Mouse (Mus musculus): ENCODE results near the gene Cdc27.
A peak's percentile ranks its signal among the peaks of the same experiment; 100 is the strongest.
"Not testable (repeated sequence)": the region's sequence is repeated elsewhere in the genome, so short reads cannot be mapped to it uniquely, and the experiment has no call there.

The Cdc27 gene

DNA sequence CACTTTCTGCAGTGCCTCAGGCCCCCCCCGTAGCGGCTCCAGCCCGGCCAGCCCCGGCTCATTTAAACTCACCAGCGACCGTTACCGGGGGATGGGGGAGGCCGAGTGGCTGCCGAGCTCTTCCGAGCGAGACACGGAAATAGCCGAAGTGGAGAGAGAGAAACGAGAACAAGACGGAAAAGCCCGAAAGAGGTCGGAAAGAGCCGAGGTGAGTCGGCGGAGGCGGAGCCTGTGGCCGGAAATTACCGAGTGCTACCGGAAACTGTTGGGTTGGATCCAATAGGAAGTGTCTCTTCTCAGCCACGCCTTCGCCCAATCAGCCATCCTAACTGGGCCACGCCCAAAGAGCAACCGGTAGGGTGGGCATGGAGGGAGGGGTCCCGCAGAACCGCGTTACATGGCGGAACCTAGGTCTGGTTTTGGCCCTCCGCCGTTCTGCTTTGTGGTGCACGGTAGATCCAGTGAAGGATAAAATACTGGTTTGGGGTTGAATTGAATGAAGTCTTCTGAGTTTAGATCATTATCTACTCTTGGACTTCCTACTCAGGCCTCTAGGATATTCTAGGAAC, at the start of gene Cdc27, which contains the start of gene Myl4:
Gene Cdc27 (minus strand): TSS at position 215 of the 569 bp plus-strand sequence.
Gene Myl4 (plus strand): TSS at position 258 of the 569 bp plus-strand sequence.
- DNase-seq = peak; percentile 97

DNA sequence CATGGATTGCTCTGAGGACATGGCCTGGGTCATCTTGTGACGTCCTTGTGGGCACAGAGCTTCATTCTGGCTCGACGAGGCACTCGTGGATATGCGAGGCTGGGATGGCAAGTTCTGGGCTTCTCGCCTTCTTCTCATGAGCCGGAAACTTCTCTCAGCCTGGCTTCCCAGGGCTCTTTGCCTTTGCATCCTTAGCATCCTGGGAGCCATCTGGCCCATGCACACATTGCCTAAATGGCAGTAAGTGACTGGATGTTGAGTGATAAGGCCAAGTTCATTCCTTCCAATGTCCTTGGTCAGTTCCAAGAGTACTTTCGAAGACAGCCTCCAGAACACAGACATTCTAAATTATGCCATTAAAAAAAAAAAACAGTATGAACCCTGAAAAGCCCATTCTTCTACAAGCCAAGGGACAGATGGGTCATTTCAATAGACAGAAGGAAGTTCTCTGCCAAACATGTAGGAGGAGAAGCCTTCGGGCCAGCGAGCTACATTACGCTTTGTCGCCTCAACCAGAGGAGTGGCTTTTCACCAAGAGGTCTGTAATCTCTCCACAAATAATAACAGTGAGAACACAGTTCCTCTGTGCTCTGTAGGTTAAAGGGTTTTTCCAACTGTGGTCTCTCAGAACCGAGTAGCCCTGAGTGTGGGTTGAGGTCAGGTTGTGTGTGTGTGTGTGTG, 49.0 kb upstream of the Cdc27 start:
- no peak for DNase-seq

DNA sequence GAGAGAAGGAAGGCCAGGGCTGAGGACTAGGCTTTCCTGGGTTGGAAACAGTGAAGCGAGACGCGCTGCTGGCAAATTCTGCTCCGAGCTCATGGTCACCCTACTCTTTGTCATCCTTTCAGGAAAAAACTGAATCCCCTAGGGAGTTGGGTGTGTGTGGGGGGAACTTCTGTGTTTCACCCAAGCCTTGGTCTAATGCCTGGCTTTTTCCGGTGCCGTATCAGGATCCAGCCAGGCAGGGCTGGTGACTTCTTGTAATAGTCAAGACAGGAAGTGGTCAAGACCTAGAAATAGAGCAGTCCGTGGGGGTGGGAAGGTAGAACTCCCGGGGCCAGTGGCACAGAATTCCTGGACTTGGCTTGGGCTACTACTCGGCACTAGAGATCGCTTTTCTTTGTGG, 45.9 kb upstream of the Cdc27 start:
- DNase-seq = peak; percentile 41

DNA sequence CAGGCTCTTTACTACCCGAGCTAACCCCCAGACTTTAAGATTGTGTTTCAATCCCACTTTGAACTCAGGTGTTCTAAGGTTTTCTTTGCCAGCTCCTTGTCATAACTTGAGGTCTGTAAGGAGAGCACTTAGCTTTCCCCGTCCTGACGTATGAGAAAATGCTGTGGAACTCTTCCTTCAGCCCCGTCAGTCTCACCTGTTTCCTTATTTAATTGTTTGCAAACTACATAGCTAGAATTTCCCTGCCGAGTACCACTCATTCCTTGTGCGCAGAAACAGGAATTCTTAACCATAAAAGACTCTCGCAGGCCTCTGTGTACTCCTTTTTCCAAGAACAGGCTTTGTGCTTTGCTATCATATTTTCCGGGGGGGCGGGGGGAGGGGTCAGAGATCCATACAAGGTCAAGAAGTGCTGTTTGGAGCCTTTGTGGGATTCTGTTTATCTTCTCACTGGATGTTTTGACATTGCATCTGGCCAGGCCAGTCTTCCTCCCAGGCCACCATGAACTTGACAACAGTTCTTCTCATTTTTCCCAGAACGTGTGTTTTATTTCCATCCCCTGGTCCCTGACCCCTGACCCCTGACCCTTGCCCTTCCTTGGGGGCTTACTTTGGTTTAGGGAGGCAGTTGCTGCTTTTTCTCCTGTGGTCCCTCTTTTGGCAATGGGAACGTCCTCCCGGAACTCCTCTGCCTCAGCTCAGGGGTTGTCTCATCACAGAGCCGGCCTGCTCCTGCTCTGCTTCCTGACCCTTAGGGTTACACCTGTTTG, 41.8 kb upstream of the Cdc27 start:
- DNase-seq = peak; percentile 46

DNA sequence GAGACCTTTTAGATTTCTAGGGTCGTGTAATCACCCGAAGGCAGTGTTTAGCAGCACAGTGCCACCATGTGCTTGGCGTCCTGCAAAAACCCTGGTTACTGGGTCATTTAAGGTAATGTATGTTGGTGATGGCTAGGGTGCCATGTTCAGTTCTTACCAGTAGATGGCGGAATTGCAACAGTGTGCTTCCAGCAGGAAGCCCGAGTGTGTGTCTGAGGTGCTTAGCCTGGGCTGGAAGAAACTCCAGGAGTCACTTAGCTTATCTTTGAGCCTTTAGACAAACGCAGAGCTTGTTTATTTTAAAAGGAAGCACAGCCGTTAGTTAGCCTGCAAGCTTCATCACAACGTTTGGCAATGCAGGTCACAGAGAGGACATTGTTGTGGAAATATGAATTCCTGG, 39.7 kb upstream of the Cdc27 start:
- peak; percentile 93 for DNase-seq

DNA sequence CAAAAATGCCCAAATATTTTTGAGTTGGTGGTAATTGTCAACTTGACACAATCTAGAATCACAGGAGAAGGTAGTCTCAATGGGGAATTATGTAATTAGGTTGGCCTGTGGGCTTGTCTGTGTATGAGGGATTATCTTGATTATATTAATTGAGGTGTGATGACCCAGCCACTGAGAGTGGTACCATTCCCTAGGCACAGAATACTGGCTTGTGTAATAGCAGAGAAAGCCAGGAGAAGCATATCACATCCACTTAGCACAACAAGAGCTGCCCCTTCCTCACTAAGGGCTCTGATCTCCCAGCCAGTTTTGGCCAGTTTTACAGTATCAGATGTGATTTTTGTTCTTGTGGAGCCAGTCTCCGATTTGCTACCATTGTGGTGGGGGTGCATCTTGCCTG, 39.1 kb upstream of the Cdc27 start:
- DNase-seq = no peak

DNA sequence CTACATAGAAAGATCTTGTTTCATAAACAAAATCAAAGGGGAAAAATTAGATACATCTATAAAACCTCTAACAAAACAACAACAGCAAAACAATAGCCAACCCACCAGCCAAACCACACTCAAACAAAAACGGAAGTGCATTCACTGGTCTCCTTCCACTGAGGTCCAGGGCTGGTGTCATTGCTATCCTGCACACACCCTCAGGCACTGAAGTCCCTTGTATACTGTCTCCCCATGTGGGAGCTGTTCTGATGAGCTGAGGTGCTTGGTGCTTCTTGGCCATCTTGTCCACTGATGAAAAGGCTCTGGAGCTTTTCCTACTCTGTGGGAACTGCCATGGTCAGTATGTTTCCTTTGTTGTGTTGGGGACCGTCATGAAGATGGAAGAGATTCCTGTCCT, 38.1 kb upstream of the Cdc27 start:
- no peak for DNase-seq

DNA sequence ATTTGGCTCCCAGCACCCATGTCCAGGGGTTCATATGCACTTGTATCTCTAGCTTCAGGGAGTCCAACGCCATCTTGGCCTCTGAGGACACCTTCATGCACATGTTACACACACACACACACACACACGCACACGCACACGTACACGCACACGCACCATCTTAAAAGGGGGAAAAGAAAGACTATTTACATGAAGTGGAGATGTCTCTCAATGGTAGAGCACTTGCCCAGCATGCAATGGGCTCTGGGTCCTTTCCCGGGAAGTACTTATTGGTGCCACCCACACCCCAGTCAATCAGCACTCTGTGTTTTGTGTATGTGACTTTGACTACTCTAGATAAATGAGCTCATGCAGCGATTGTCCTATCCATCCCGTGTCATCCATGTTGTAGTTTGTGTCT, 37.5 kb upstream of the Cdc27 start:
- no peak for DNase-seq

DNA sequence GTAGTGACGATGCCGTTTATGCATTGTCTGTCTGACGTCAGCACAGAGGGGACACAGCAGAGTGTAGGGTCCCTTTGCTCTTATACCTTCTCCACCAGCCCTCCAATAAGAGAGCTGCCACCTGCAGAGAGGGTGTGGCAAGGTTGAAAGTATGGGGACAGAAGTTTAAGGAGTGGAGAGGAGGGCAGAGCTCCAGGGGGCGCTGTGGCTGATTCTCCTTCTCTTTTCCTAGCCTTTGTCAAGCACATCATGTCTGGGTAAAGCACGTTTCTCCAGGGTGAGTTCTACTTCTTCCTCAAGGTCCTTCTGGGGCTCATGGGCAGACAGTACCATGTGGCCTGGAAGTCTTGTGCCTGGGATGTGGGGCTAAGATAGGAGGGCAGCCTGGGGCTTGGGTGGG, 35.1 kb upstream of the Cdc27 start:
- DNase-seq = no peak

DNA sequence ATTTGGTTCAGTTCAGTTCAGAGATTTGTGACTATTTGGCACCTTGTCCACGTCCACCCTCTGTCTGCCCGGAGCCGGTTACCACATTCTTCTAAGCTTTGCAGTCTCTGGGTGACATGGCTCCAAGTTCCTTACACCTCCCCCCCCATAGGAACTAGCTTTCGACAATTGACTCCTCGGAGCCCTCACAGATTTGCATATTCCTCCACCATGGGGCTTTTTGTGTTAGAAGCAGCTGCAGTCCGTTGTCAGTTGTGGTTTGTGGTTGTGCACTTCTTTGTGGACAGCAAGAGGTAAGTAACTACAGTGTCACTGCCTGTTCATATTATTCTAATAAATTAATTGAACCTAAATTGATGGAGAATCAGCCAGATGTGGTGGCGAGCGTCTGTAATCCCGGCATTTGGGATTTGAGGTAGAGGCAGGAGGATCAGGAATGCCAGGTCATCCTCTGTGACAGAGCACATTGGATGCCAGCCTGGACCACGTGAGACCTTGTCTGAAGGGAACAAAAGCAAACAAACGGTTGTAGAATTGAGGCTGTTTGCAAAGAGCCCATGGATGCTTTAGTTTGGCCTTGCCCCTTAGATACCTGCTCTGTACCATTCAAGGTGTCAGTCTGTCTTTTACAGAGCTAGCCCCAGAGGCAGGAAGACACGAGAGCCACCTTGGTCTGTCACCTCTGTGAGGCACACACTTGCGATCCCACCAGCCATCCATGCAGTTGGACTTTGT, 32.4 kb upstream of the Cdc27 start:
- DNase-seq = no peak

DNA sequence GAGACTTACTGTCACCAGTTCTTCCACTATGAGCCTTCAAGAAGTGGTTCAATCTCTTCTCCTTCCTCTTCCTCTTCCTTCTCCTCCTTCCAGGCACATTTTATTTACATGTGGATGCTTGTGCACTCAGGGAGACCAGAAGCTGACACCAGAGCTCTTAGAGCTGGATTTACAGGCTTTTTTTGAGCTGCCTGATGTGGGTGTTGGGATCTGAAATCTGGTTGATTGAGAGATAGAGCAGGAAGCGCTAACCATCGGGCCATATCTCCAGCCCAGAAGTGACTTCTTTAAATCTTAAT, 31.8 kb upstream of the Cdc27 start:
- DNase-seq = no peak

DNA sequence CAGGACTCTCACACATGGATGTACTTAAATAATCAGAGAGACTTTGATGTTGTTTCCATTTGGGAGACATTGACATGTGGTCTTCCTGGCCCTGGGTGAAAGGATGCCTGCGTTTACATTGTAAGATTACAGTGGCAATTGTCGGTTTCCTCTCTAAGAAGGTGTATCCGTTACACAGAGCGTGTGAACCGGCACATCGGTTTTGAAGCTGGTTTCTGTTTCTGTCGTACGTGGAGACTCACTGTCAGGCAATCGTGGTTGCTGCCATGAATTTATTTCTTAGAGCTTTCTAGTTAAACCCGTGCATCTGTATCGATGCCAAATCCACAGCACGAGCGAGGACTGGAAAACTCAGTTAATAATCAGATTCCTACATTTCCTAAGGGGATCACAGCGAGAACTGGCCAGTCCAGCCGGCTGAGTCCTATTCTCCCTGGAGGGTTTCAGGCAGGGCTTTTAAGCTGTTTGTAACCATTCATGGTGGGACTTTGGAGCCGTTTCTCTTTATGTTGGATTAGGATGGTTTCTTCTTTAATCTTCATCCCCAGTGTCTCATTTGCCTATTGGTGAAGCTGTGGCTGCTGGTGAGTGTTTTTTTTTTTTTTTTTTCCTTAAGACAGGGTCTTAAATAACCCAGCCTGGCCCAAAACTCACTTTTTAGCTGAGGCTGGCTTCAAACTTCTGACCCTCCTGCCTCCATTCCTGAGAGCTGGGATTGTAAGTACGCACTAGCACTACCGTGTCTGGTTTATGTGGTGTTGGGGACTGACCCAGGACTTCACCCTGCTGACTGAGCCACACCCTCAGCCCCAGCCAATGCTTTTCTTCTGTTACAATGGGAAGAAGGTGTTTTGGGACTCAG, 31.3 kb upstream of the Cdc27 start:
- peak; percentile 62 for DNase-seq

DNA sequence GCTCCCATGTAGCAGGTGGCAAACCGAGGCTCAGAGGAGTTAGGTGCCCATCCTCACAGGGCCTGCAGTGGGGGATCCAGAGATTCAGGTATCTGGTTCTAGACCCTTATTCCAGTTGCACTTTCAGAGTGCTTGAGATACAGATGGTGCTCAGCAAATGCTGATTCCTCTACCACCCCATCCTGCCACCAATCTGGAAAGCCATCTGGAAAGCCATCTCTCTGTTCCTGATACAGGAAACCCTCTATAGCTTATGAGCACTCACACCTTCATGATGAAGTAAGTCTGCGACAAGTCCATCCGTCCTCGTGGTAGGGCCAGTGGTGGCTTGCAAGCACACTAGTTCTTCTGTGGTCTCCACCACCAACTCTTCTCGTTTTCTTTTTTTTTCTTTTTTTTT, 30.2 kb upstream of the Cdc27 start:
- no peak for DNase-seq

DNA sequence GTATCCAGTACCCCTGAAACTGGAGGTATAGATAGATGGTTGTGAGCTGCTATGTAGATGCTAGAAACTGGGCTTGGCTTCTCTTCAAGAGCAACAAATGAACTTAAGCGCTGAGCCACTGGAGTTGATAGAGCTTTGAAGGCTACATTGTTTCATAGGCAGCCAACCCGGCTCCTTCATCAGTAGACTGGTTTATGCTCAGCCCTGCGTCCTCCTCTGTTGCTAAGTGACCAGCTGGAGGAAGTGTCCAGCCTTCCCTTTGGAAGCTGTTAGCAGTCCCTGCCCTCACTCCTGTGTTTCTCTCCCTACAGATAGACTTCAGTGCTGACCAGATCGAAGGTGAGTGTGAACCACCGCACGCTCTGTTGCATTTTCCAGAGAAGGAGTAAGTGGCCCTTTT, 29.7 kb upstream of the Cdc27 start:
- peak; percentile 36 for DNase-seq

DNA sequence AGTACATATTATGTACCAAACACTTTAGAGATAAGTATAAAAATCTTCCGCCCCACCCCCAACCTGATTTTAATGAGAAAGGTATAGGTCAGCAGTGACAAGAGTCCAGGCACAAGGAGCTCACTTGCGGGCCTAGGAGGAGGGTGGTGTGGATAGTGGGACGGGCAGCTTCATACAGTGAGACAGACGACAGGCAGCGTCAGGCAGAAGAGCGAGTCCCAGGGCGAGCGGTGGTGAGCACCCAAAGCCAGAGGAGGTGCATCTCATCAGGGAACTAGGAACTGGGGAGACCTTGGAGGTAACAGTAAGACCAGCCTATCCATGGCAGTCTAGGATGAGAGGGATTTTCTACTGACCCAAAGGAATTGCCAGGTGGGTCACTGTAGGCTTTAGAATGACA, 29.2 kb upstream of the Cdc27 start:
- DNase-seq = no peak

DNA sequence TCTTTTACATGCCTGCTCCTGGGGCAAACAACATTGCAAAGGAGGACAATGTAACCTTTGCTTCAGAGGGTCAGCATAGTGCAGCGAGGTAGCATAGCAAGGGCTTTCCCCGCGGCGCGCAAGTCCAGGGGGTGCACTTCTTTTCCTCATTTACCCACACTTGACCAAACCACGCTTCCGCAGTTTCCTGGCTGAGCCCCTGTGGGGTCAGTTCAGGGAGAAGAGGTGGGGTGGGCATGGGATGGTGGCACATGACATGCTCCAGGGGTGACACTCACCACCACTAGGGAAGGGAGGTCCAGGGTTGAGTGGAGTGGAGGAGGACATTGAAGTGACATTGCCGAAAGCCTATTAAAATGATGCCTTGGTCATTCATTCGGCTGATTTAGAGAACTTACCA, 28.7 kb upstream of the Cdc27 start:
- DNase-seq = no peak

DNA sequence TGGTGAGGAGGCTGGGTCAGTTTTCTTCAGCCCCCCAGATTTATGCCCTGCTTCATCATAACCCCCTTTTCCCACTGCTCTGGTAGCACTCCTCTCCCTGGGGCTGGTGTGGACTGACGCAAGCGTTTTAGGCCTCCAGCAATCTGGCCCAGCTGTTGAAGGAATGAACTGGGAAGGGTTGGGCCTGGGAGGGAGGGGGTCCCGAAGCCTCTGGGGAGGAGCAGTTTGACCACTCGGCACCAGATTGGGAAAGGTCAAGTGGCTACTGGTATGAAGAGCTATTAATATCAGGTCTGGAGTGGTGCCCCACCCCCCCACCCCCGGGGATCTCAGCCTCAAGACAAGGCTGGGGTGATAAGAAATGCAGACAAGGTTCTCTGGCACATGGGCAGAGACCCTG, 27.7 kb upstream of the Cdc27 start:
- no peak for DNase-seq

DNA sequence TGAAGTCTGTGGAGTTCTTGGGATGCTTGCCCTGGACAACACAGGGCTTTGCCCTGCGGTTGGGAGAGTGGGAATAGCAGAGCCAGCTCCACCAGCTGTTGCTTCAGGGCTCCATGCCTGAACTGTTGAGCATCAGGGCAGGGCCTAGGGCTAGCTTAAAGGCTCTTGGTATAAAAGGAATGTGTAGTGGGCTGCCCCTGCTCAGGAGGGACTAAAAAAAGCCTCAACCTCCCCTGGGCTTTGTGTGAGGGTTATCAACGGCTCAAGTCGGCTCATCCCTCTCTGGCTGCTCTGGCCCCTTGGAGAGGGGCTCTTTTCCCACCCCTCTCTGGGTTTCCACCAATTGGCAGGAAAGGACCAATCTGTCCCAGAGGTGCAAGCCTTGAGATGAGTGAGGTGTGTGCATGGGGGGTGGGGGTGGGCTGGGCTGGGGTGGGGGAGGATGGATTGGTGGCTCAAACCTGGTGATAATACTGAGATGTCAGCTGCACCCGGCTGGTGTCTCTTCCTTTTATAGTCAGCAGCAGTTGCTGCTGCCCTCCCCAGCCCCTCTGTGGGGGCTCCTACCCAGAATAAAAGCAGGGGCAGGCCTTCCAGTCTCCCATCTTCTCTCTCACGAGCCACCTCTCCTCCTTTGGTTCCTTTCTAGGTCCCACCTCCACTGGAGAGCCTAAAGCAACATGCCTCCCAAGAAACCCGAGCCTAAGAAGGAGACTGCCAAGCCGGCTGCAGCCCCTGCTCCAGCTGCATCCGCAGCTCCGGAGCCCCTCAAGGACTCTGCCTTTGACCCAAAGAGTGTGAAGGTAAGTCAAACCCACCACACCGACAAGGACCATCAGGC, 26.6 kb upstream of the Cdc27 start:
- DNase-seq = no peak

DNA sequence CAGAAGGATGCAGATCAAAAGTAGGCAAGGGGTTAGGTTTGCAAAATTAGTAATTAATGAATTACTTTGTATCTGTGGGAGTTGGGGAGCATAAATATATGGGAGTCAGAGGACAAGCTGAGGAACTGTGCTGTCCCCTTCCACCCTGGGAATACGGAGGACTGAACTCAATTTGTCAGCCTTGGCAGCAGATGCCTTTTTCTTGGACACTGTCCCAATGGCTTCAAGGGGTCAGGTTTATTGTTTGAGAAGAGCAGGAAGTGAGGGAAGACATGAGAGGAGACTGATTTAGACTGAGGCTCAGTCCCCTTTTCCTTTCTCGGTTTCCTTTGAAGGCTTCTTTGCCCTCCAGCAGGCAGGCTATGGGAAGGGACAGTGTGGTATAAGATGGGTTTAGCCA, 22.1 kb upstream of the Cdc27 start:
- DNase-seq = peak; percentile 47

DNA sequence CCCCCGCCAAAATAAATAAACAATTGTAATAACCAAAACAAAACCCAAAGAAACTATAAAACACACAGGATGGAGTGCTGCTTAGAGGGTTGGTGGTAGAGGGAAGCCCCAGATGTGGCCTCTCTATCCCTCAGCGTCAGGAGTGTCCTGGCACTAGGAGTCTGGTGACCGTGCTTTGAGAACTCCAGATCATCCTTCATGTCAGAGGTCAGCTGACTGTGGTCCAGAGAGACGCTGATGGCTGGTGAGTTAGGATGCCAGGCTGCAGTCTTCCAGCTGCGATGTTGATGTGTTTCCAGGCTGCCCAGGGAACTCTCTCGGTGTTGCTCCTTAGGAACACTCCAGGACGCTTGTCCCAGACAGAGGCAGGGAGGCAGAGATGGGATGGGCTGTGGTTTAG, 21.7 kb upstream of the Cdc27 start:
- no peak for DNase-seq

DNA sequence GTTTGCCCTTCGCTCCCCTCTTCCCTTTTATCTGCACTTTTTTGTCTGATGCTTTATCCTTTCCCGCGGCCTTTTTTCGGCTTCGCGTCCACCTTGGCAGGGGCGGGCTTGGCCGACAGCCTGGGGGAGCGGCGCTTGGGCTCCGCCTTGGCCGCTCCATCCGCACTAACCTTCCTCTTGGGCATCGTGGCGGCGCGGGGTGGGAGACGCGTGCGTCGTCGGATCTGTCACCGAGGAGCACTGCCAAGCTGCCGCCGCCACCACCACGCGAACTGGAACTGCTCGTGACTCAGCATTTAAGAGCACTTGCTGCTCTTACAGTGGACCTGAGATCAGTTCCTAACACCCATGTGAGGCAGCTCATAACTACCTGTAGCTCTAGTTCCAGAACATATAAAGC, 21.0 kb upstream of the Cdc27 start:
- peak; percentile 53 for DNase-seq

DNA sequence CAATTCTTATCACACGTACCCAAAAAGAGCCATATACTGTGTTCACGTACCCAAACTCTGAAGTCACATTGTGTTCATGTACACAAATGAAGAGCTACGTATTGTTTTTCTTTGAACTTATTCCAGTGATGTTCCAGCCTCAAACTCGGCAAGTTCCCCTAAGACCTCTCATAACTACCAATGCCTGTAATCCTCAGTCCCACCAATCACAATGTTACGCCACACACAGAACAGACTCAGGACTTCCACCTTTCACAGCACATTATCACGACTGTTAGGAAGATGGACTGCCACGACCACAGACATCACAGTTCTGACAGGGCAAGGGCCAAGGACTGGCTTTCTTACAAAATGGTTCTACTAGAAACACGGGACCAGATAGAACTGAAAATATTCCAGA, 20.1 kb upstream of the Cdc27 start:
- DNase-seq = not testable (repeated sequence)
